Mouse (Mus musculus): ENCODE results near the gene Gm28827. TPM values are rescaled to one million over a fixed set of nuclear protein-coding genes. Genes with fewer than 3 reads are reported as not detected.

Gene Gm28827
- polyA plus RNA-seq (2012; rRNA removed; ENCODE audit: low replicate concordance), result not detected in 2 replicates

DNA sequence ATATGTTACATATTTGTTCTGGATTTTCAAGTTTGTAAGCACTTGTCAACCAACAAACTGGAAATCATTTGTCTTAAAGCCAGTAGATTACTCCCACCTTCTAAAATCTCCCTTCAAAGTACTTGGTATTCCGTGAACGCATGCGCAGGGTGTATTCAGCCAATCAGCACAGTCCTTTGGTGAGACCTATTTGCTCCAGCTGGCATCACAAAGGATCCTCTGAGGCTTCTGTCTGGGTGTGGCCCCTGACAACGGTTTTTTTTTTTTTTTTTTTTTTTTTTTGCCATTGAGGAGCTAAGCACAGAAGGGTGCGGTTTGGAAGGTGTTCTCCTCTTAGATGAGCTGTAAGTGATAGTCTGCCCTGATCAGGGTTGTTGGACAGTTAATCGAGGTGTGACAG lies at the start of gene Gm28827:
Gene Gm28827 (plus strand): TSS at position 301 of the 400 bp plus-strand sequence.

Data from mammary gland, adult 2 months (tissue).